Mouse (Mus musculus) 3134 (cell line): ENCODE measurements around the gene Hcfc1r1.
A peak's percentile ranks its signal among the peaks of the same experiment; 100 is the strongest.

Source experiments
- DNase-seq: peaks from one replicate; pipeline ENCODE4 v3.0.0-alpha.2; 2011; ENCODE audit warnings: low spot score; ENCODE audit not compliant: insufficient read length; ENCODE audit errors: extremely low read depth

Gene Hcfc1r1

DNA sequence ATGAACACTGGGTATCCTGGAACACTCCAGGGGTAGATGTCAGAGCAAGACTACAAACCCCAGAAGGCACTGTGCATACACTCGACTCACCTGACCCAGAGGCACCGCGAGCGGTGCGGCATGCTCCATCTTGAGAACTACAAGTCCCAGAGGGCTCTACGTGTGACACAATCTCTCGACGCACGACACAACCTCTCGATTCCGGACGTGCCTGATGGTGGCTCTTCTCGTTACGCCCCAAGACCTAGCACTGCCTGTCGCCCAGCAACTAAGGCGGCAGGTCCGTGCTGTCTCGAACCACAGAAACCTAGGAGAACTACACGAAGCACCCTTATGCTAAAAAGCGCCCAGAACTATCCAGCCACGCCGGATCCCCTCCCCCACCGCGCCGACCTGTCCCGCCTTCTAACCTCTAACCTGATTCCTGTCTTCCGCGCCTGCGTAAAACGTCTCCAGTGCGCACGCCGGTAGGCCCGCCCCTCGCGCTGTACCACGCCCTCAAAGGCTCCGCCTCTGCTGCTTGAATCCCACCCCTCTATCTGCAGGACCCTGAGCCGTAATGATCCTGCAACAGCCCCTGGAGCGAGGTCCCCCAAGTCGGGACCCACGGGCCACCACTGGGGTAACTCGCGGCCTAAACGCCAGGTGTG lies at the start of gene Hcfc1r1, which contains the start of gene Thoc6:
Gene Hcfc1r1, plus strand, starts transcription at position 173 of the 650 bp plus-strand sequence.
Gene Thoc6, minus strand, starts transcription at position 459 of the 650 bp plus-strand sequence.
- DNase-seq = peak; percentile 96

DNA sequence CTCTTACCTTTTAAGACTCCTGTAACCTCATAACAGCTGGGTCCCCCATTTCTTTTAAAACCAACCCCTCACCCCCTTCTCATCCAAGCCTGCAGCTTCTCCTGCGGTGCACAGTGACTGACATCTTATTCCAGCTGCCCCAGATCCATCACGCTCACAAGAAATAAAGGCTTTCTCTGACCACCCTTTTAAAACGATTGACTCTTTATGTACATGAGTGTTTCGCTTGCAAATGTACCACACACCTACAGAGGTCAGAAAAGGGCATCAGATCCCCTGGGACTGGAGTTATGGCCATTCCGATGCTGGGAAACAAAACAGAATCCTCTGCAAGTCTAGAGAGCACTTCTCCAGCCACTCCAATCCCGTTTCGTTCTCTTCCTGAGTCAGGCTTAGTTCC lies 45.6 kb upstream of the Hcfc1r1 start:
- no peak for DNase-seq

DNA sequence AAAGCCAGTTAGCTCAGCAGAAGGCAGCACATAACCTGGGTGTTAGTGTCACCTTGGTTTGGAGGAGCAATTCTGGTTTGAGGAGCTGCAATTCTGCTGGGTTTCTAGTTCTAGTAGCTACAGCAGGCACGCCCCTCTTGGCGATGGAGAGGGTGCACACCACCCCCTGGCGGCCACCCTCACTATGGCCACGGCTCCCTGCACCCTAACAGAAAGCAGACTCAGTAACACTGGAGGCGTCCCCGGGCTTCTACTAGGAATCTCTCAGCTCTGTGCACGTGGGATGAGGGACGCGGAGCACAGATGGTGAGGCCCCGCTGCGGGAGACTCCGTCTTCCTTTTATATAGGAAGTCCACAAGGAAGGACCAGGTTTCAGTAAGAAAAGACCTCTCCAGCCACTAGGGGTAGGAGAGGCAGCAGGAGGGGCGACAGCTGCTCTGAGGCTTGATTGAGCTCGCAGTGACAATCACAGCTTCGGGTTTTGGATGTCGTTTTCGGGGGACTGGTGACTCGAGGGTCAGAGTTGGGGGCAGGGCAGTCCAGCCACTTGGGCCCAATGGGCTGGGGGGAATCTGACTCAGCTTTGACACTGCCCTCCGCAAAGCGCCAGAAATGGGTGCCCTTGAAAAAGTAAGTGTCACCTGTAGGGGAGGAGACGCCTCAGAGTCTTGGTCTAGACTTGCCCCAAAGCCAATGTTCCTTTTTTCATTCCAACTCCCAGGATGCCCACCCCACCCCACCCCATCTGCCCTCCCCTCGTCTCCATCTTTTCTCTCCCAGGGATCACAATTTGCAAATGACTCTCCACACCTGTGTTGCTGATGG lies 43.0 kb upstream of the Hcfc1r1 start:
- DNase-seq = peak; percentile 75

DNA sequence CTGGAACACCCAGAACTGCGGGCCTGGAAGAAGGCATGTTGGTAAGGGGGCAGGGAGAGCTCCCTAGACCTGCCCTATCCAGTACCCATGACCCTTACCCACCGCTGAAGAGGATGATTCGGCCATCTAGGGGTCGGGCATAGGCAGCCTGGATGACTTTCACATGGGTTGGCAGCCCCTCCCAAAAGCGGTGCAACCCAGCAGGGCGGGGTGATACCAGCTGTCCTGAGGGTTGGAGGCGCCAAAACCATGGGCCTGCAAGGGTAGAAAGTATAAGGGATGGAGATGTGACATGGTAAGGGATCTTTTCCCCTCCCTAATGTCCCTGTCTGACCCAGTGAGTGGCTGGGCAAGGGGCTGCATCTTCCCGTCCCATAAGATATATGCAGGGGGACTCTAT lies 42.2 kb upstream of the Hcfc1r1 start:
- no peak for DNase-seq

DNA sequence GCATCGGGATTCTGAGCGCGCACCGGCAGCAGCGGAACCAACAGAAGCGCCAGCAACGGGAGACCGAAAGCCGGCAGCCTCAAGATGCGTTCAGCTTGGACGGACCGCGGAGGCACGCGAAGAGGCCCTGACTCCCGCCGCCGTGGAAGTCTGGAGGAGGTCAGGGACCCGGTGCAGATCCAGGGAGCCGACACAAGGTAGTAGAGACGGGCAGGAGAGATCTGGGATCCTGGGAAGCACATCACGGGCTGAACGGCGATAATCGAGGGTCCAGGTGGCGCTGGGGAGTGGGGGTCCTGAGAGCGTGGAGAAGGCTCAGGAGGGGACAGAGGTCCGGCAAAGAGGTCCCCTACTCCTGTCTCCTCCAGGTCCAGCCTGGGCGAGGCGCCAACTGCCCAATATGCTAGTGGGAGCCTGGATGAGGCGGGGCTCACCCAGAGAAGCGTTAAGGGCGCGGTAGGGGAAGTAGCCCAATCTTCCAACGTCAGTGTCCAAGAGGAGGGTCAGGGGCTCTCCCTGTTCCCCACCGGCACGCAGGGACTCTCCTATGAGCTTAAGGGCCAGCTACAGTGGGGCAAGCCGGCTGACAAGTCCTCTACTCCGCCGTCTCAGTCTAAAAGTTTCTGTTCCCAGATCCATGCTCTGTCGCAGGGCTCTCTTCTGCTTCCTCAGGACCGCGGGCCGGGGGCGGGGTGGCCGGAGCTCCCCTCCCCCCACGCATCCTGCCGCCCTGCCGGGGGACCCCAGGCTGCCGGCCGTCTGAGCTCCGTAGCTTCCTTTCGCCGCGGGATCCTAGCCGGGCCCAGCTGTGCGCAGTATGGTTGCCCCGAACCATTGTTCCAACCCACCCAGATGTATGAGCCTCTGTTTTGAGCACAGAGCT lies 28.5 kb upstream of the Hcfc1r1 start, which contains the start of gene Mmp25:
Gene Mmp25, minus strand, starts transcription at position 665 of the 883 bp plus-strand sequence.
- DNase-seq = no peak

DNA sequence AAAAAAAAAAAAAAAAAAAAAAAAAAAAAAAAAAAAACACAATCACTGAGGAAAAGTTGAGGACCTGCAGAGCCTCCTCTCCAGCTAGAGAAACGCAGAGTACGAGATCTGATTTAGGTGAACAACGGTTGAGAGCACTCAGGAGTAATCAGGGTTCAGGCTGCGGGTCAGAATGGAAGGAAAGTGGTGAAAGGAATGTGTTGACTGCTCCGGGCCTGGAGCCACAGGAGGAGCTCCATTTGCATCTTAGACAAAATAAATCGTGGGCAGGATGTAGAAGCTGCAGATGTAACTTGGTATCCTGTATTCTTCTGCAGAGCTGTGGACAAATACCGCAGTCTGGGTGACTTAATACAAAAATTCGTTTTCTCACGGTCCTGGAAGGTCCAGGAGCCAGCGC lies 27.5 kb upstream of the Hcfc1r1 start:
- DNase-seq = no peak

DNA sequence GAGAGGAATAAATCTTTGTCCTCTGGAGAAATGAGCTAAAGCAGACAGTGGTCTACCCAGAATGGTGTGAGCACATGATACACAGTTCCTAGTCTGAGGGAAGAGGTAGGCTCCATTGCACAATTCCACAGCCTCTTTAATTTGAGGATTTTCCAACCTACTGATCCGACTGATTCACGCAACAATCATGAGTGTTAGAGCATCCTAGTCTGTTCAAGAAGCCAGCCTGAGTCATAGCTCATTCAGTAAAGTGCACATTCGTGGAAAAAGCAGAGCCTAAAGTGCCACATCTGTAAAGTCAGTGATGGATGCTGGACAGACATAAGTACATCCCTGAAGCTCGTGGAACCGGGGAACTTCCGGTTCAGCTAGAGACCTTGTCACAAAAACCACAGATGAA lies 22.0 kb upstream of the Hcfc1r1 start:
- no peak for DNase-seq

DNA sequence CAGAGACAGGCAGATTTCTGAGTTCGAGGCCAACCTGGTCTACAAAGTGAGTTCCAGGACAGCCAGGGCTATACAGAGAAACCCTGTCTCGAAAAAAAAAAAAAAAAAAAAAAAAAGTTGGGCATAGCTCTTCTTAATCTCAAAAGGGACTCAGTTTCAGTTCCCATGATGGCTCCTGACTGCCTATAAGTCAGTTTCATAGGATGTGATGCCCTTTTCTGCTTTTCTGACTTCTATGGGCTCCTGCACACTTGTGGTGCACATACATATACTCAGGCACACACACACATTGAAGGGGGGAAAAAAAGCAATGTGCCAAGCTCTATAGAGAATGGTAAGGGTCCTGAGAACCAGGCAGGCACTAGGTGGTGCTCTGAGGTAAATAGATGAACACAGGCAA lies 20.1 kb upstream of the Hcfc1r1 start:
- DNase-seq = no peak

DNA sequence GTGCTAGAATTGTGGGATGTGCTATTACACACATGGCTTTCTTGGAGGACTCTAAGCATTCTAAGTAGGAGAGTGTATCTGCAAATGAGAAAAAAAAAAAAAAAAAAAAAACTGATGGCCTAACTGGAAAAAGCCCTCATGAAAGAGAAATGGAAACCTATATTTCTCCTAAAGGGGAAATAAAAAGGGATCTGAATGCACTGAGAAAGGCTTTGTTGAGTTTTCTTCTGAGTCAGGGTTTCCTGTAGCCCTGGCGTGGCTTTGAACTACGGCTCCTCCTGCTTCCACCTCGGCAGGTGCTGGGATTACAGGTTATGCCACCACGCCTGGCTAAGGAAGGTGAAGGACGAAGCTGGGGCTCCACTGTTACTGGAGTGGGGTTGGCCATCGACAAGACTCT lies 19.4 kb upstream of the Hcfc1r1 start:
- DNase-seq = no peak

DNA sequence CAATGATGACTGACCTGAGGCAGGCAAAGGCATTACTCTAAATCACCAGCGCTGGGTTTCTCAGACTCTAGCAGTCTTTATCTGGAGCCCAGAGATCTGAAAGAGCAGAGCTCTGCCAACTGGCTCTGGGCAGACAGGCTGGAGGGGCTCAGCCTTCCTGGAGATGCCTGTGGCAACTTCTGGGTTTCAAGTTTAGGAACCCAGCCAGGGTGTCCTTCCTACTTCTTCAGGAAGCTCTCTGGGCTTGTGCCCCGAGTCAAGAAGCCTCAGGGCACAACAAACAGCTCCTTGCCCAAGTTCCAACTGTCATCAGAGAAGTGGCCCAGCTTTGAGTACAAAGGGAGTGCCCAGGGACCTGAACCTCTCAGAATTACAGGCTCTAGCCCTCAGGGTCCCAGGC lies 19.0 kb upstream of the Hcfc1r1 start:
- no peak for DNase-seq

DNA sequence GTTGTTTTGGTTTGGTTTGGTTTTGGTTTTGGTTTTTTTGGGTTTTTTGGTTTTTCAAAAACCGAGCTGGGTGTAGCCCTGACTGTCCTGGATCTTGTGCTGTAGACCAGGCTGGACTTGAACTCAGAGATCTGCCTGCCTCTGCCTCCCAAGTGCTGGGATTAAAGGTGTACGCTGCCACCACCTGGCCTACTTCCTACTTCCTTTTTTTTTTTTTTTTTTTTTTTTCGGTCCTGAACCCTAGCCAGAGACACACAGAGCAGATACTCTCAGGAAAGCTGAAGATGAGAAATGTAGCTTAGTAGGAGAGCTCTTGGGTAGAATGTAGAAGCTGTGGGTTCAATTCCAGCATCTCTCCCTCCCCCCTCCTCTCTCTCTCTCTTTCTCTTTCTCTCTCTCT lies 14.9 kb upstream of the Hcfc1r1 start:
- DNase-seq = no peak

DNA sequence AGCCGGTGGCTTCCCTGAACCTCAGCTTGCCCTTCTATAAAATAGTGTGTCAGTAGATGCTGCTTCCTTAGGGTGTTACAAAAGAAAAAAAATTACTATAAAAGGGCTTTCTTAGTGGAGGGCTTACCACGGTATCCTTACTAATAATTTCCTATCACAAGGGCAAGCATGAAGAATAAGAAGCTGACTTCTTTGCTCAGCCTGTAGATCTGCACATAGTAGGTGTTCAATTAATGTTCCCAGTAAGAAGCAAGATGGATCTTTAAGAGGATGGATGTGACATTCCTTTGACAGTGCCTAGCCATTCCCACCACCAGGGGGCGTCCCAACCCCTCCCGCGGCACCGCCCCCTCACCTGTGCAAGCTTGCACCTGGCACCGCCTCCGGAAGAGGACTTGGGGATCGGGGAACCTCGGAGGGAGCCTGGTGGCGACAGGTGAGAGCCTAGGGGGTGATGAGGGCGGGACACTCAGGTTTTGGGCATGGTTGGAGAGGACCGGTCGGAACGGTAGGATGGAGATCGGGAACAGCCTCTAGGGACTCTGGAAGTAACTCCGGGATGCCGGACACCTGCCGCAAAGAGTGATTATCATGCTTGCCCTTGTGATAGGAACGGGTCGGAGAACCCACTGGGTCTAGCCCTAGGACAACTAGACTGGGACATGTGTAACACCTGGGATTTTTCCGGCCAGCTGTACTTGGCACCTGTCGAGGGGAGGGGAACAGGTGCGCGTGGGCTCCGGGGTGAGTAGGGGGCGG lies 13.1 kb upstream of the Hcfc1r1 start, which contains the start of gene Bicdl2:
Gene Bicdl2, plus strand, starts transcription at position 390 of the 759 bp plus-strand sequence.
- DNase-seq = peak; percentile 53

DNA sequence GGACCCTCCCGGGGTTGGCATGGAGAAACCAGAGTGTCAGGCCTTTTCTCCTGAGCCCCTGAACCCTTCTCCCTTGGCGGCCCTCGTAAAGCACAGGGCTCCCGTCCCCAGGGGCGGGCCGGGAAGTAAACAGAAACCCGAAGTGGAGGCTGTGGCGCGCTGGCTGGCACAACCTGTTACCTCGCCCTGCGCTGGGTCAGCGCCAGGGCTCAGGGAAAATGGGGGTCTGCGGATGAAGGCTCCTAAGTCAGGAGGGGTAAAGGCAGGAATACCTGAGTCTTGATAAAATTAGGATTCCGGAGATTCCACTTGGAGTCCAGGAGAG lies 12.6 kb upstream of the Hcfc1r1 start:
- no peak for DNase-seq

DNA sequence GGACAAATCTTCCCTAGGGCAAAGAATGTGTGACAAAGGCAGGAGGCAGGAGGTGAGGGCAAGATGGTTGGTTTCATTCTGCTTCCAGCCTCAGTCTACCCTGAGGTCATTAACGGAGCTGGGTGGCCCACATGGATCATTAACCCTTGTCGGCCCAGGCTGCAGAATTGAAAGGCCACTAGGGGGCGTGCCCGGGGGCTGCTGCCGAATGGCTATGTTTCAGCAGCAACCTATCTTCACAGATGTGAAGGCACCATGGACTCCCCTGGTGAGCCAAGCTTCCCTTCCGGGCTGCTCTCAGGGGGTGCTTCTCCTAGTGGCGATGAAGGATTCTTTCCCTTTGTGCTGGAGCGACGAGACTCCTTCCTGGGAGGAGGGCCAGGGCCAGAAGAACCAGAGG lies 11.9 kb upstream of the Hcfc1r1 start:
- DNase-seq = no peak

DNA sequence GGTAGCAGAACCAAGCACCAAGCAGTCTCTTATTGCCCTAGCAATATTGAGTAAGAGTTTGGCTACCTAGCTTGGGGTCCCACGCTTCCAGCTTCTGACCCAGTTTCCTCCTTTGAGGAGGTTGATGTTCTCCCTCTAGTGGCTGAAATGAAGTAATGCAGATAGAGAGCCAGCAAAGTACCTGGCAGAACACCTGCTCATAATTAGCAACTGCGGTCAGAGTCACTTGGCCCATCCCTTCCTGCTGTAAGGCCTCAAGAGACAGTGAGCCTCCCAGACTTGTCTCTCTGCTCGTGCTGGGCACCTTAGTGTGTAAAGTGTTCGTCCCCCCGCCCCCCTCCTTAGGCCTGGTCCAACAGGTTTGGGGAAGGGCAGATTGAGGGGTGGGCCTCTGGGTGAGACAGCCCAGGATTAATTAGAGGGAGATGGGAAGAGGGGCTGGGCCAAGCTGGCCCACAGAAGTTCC lies 8.8 kb upstream of the Hcfc1r1 start:
- no peak for DNase-seq

DNA sequence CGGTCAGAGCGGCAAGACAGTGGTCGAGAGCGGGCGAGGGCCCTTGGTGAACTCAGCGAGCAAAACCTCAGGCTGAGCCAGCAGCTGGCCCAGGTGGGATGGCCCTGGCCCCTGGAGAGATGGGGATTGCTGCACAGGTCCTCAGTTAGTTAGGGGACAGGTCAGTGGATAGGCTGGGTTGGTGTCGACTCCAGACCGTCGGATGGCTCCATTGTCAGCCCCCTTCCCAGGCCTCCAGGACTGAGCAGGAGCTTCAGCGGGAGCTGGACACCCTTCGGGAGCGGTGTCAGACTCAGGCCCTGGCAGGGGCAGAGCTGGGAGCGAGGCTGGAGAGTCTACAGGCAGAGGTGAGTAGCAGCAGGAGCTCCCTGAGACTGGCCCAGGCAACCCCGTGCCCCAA lies 7.9 kb upstream of the Hcfc1r1 start:
- no peak for DNase-seq

DNA sequence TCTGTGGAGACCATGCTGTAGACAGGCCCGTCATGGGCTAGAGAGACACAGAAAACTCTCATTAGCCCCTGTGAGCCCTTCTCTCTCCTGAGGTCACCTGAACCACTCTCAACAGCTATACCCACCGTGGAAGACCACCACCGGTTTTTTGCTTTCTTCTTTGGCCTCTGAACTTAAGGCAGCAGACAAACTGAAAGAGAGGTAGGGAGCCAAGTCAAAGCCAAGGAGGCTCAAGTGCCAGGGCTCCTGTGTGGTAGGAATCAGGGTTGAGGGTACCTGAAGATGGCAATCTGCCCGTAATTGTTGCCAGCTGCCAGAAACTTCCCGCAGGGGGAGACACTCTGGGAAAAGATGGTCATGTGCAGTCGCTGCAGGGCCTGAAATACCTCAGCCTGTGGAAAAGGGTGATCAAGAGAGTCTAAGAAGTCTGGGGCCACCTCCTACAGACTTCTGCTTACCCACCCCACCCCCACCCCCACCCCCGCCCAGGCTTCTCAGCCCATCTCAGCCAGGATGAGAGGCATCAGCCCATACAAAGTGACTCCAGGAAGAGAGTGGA lies 2.8 kb upstream of the Hcfc1r1 start:
- no peak for DNase-seq

DNA sequence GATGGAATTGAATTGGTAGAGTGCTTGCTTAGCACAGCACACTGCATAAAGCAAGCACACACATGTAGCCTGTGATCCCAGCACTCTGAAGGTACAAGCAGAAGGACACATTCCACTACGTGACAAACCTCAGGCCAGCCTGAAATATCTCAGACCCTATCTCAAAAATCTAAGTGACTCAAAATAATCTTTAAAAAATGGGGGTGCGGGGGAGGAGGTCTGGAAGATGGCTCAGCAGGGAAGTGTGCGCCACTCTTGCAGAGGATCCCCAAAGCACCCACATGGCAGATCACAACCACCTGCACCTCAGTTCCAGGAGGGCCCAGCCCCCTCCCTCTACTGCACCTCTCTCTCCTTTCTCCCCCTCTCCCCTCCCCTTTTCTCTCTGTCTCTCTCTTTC lies 1.9 kb upstream of the Hcfc1r1 start:
- DNase-seq = no peak

DNA sequence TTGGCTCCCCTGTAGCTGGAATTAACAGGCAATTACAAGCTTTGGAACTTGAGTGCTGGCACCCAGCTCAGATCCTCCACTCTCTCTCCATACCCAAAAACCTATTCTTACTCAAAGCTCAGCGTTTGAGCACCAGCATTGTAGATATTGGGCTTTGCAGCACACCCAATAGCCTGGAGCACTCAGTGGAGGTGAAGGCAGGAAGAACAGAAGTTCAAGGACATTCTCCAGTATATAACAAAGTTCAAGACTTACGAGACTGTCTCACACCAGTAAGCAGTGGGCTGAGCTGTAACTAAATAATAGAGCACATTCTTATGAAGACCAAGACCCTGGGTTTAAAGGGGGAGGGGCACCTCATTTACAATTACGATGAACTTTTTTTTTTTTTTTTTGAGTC lies 635 bp upstream of the Hcfc1r1 start:
- DNase-seq = no peak
